In the genomic region with DNA sequence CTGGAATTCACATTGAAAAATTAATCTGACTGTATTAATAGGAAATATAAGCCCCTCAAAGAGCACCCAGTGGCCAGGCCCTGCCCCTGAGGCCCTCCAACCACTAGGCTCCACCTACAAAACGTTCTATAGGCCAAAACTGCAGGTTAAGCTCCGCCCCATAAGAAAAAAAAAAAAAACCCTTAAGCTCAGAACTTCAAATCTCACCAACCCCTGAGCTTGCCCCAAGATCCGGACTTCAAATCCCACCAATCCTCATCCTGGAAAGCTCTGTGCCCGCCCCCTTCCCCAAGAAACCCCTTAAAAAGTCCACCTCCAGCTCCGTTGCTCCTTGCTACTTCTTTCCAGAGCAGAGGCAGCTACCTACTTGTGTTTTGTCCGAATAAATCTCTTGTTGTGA, we compare ENCODE assay signal across 9 mouse cellular contexts. TPM values are rescaled to one million over a fixed set of nuclear protein-coding genes. Genes with fewer than 3 reads are reported as not detected.
DNase-seq lines count a peak whose midpoint lies in the region; ATAC-seq lines count a peak whose summit lies in the region.
"Had no signal": no experiment of that assay in that cellular context is flagged by ENCODE, and none has a peak within 500 bp of the region (broad histone marks: within the 10 kb centered on the region; RNA-seq: fewer than 3 reads in every experiment).

No protein-coding gene starts in this region.

- H3K27me3 ChIP-seq in intestine, embryonic 14.5 days (replicated peaks; ENCODE audit: control insufficient read depth, insufficient read depth, low read length) = no peaks in the 10 kb centered on the region
- H3K27me3 ChIP-seq in intestine, embryonic 15.5 days (replicated peaks) = no peaks in the 10 kb centered on the region
- H3K27me3 ChIP-seq in heart, embryonic 14.5 days (ENCODE audit: control insufficient read depth, insufficient read depth, low read length) = no peaks in the 10 kb centered on the region
- H3K27me3 ChIP-seq in liver, embryonic 13.5 days = no peaks in the 10 kb centered on the region
- no peaks in the 10 kb centered on the region for H3K27me3 ChIP-seq in splenic B cell, adult 2 months (ENCODE audit: control insufficient read depth, insufficient read depth, low read length, poor library complexity, severe bottlenecking)

- no peak overlapping the region for H3K27ac ChIP-seq in intestine, embryonic 14.5 days (ENCODE audit: low read depth)
- H3K27ac ChIP-seq in intestine, embryonic 15.5 days = no peak overlapping the region
- H3K27ac ChIP-seq in heart, embryonic 14.5 days (replicated peaks in 1 of 2; ENCODE audit: control insufficient read depth in 1 of 2, insufficient read depth in 1 of 2, low read depth in 2 of 2, low read length in 2 of 2) = no peak overlapping the region
- H3K27ac ChIP-seq in liver, embryonic 13.5 days = peak overlapping the region; percentile 96

- no peak overlapping the region for H3K4me3 ChIP-seq in intestine, embryonic 14.5 days (ENCODE audit: low read depth, low read length)
- H3K4me3 ChIP-seq in intestine, embryonic 15.5 days (replicated peaks) = no peak overlapping the region
- no peak overlapping the region for H3K4me3 ChIP-seq in heart, embryonic 14.5 days (ENCODE audit: control insufficient read depth in 1 of 2, insufficient read depth in 1 of 2, low read depth in 1 of 2, low read length in 2 of 2)
- H3K4me3 ChIP-seq in liver, embryonic 13.5 days (replicated peaks) = peak overlapping the region; percentile 91

- H3K9me3 ChIP-seq in intestine, embryonic 14.5 days (ENCODE audit: control insufficient read depth, low read length) = no peaks in the 10 kb centered on the region
- no peaks in the 10 kb centered on the region for H3K9me3 ChIP-seq in intestine, embryonic 15.5 days
- no peaks in the 10 kb centered on the region for H3K9me3 ChIP-seq in heart, embryonic 14.5 days (ENCODE audit: control insufficient read depth, low read length)
- no peaks in the 10 kb centered on the region for H3K9me3 ChIP-seq in liver, embryonic 13.5 days (replicated peaks)

- peaks cover 23% of the 10 kb centered on the region for H3K36me3 ChIP-seq in intestine, embryonic 14.5 days (ENCODE audit: control insufficient read depth, insufficient read depth, low read length)
- H3K36me3 ChIP-seq in intestine, embryonic 15.5 days = 0 out of 2 replicates have a peak, but pooled peaks cover 6% of the 10 kb centered on the region
- H3K36me3 ChIP-seq in heart, embryonic 14.5 days (ENCODE audit: control insufficient read depth, insufficient read depth, low read length) = peaks cover 27% of the 10 kb centered on the region
- H3K36me3 ChIP-seq in liver, embryonic 13.5 days = peaks cover 26% of the 10 kb centered on the region
- peaks cover 5% of the 10 kb centered on the region; the same call in 1 of the 2 replicates for H3K36me3 ChIP-seq in splenic B cell, adult 2 months (ENCODE audit: control insufficient read depth, insufficient read depth, low read length, poor library complexity, severe bottlenecking)

- no peak for DNase-seq in intestine, embryonic 14.5 days (ENCODE audit: low spot score)
- DNase-seq in T-cell, adult 2 months (ENCODE audit: low spot score) = peak; percentile 14
- peak; percentile 53 for DNase-seq in liver, embryonic 13.5 days
- peak; percentile 54 for DNase-seq in splenic B cell, adult 2 months (ENCODE audit: low read depth, low spot score)
- DNase-seq in frontal cortex, postnatal 14 days (ENCODE audit: low spot score in 2 of 2) = no peak
- DNase-seq in urinary bladder, postnatal 4 days (ENCODE audit: low spot score in 2 of 2) = no peak

- no peak for ATAC-seq in intestine, embryonic 14.5 days (replicated peaks; ENCODE audit: low FRiP score, low TSS enrichment, low read depth)
- no peak for ATAC-seq in intestine, embryonic 15.5 days
- no peak for ATAC-seq in heart, embryonic 14.5 days (ENCODE audit: insufficient number of reproducible peaks, insufficient read depth, low FRiP score, low read depth)
- no peak for ATAC-seq in liver, embryonic 13.5 days (ENCODE audit: low read depth)

- peaks cover 7% of the 10 kb centered on the region; the same call in 1 of the 2 replicates for H3K4me1 ChIP-seq in intestine, embryonic 14.5 days (replicated peaks; ENCODE audit: control insufficient read depth, insufficient read depth, low read length)
- 0 out of 2 replicates have a peak, but pooled peaks cover 6% of the 10 kb centered on the region for H3K4me1 ChIP-seq in intestine, embryonic 15.5 days (replicated peaks)
- H3K4me1 ChIP-seq in heart, embryonic 14.5 days (ENCODE audit: control insufficient read depth in 2 of 2, insufficient read depth in 2 of 2, low read length in 2 of 2) = peaks cover 2 to 7% of the 10 kb centered on the region in 2 experiments; a peak in 3 of 4 replicates
- peaks cover 43% of the 10 kb centered on the region for H3K4me1 ChIP-seq in liver, embryonic 13.5 days (replicated peaks)

- H3K9ac ChIP-seq in intestine, embryonic 14.5 days (ENCODE audit: low read length) = no peak overlapping the region
- no peak overlapping the region for H3K9ac ChIP-seq in intestine, embryonic 15.5 days
- H3K9ac ChIP-seq in heart, embryonic 14.5 days (ENCODE audit: low read length) = no peak overlapping the region
- no peak overlapping the region for H3K9ac ChIP-seq in liver, embryonic 13.5 days

- 53% methylated on average over 6 of the region's 6 CpGs for WGBS in intestine, embryonic 14.5 days
- WGBS in intestine, embryonic 15.5 days = 57% methylated on average over 6 of the region's 6 CpGs
- 48% methylated on average over 6 of the region's 6 CpGs for WGBS in heart, embryonic 14.5 days
- 51% methylated on average over 6 of the region's 6 CpGs for WGBS in liver, embryonic 13.5 days (ENCODE audit: insufficient replicate concordance)

- H3K4me2 ChIP-seq in intestine, embryonic 14.5 days (ENCODE audit: low read length) = peak overlapping the region; percentile 81; the same call in 1 of the 2 replicates
- H3K4me2 ChIP-seq in intestine, embryonic 15.5 days (replicated peaks) = no peak overlapping the region; the same call in 1 of the 2 replicates
- H3K4me2 ChIP-seq in heart, embryonic 14.5 days (ENCODE audit: low read length) = peak overlapping the region; percentile 90; the same call in 1 of the 2 replicates
- H3K4me2 ChIP-seq in liver, embryonic 13.5 days = peak overlapping the region; percentile 81

RNA-seq across cellular contexts. Expression of a gene that starts 0.8 kb away (rescaled TPM):
- 6.7 and 7.2 TPM in 2 replicates for polyA plus RNA-seq in intestine, embryonic 14.5 days (2014; fragmentation: Nextera tagmentation; extraction: Ambion mirVana)
- polyA plus RNA-seq in intestine, embryonic 15.5 days (2015; fragmentation: Nextera tagmentation; extraction: Ambion mirVana) = 3.7 and 4.6 TPM in 2 replicates
- 5.3 and 6.0 TPM in 2 replicates for polyA plus RNA-seq in heart, embryonic 14.5 days (2014; fragmentation: Nextera tagmentation; extraction: Ambion mirVana)
- polyA plus RNA-seq in liver, embryonic 13.5 days (2015; fragmentation: Nextera tagmentation; extraction: Ambion mirVana) = 3.7 and 5.4 TPM in 2 replicates

RNA-seq across cellular contexts. Expression of a gene that starts 12.9 kb away (rescaled TPM):
- polyA plus RNA-seq in intestine, embryonic 14.5 days (2014; fragmentation: Nextera tagmentation; extraction: Ambion mirVana) = 0.05 TPM in 1 of 2 replicates, not detected in the other
- polyA plus RNA-seq in intestine, embryonic 15.5 days (2015; fragmentation: Nextera tagmentation; extraction: Ambion mirVana) = 0.27 and 0.34 TPM in 2 replicates
- polyA plus RNA-seq in heart, embryonic 14.5 days (2014; fragmentation: Nextera tagmentation; extraction: Ambion mirVana) = 0.07 TPM in 1 of 2 replicates, not detected in the other
- 11.2 and 12.5 TPM in 2 replicates for polyA plus RNA-seq in liver, embryonic 13.5 days (2015; fragmentation: Nextera tagmentation; extraction: Ambion mirVana)
- polyA plus RNA-seq: neural tube, embryonic 14.5 days had no signal

RNA-seq across cellular contexts. Expression of a gene that starts 33.9 kb away (rescaled TPM):
- polyA plus RNA-seq in intestine, embryonic 14.5 days (2014; fragmentation: Nextera tagmentation; extraction: Ambion mirVana) = 240 and 258 TPM in 2 replicates
- polyA plus RNA-seq in intestine, embryonic 15.5 days (2015; fragmentation: Nextera tagmentation; extraction: Ambion mirVana) = 201 and 207 TPM in 2 replicates
- 208 and 213 TPM in 2 replicates for polyA plus RNA-seq in heart, embryonic 14.5 days (2014; fragmentation: Nextera tagmentation; extraction: Ambion mirVana)
- polyA plus RNA-seq in liver, embryonic 13.5 days (2015; fragmentation: Nextera tagmentation; extraction: Ambion mirVana) = 125 and 130 TPM in 2 replicates

RNA-seq across cellular contexts. Expression of a gene that starts 37.8 kb away (rescaled TPM):
- 7.1 and 10.4 TPM in 2 replicates for polyA plus RNA-seq in intestine, embryonic 14.5 days (2014; fragmentation: Nextera tagmentation; extraction: Ambion mirVana)
- 6.1 and 7.3 TPM in 2 replicates for polyA plus RNA-seq in intestine, embryonic 15.5 days (2015; fragmentation: Nextera tagmentation; extraction: Ambion mirVana)
- 4.0 and 4.8 TPM in 2 replicates for polyA plus RNA-seq in heart, embryonic 14.5 days (2014; fragmentation: Nextera tagmentation; extraction: Ambion mirVana)
- polyA plus RNA-seq in liver, embryonic 13.5 days (2015; fragmentation: Nextera tagmentation; extraction: Ambion mirVana) = 2.3 and 3.0 TPM in 2 replicates

RNA-seq across cellular contexts. Expression of a gene that starts 43.9 kb away (rescaled TPM):
- polyA plus RNA-seq in intestine, embryonic 14.5 days (2014; fragmentation: Nextera tagmentation; extraction: Ambion mirVana) = 24.9 and 26.3 TPM in 2 replicates
- 39.9 and 40.0 TPM in 2 replicates for polyA plus RNA-seq in intestine, embryonic 15.5 days (2015; fragmentation: Nextera tagmentation; extraction: Ambion mirVana)
- polyA plus RNA-seq in heart, embryonic 14.5 days (2014; fragmentation: Nextera tagmentation; extraction: Ambion mirVana) = 8.9 and 16.0 TPM in 2 replicates
- polyA plus RNA-seq in liver, embryonic 13.5 days (2015; fragmentation: Nextera tagmentation; extraction: Ambion mirVana) = 5.5 and 6.3 TPM in 2 replicates

Comparison
In these comparisons a context has a peak if more than half of its experiments do, and no peak if none do; other contexts are left out.
1. DNase-seq: peak in T-cell, adult 2 months (single experiment), liver, embryonic 13.5 days (single experiment) and splenic B cell, adult 2 months (single experiment); none in intestine, embryonic 14.5 days (single experiment), frontal cortex, postnatal 14 days (0 of 2) and urinary bladder, postnatal 4 days (0 of 2).